Mouse (Mus musculus): ENCODE data around the gene Hist1h3d.
"Not testable (repeated sequence)": the region's sequence is repeated elsewhere in the genome, so short reads cannot be mapped to it uniquely, and the experiment has no call there.

The Hist1h3d gene

GRCm38 (mm10) chr13:23564482-23564881 lies 11.1 kb upstream of the Hist1h3d start:
- DNase-seq (ENCODE audit: low spot score in 2 of 2) = no peak

GRCm38 (mm10) chr13:23570261-23571021 lies 5.1 kb upstream of the Hist1h3d start:
- DNase-seq (ENCODE audit: low spot score in 2 of 2) = not testable (repeated sequence)

DNA sequence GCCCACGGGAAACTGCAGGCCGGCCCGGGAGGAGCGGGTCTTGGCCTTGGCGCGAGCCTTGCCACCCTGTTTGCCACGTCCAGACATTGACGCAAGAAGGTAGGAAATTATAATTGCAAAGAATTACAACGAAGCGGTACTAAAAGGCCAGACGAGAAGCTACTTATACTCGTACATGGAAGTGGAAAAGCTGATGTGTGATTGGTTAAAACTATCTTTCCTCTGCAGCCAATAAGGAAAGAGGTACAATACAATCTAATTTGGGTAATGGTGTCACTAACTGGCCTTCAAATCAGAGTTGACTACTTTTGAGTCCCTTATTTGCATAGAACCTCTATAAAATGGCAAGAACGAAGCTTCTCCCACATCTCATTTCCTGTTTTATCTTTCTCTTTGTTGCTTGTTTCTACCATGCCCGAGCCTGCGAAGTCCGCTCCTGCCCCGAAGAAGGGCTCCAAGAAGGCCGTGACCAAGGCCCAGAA lies 4.5 kb upstream of the Hist1h3d start, which contains the start of the genes Hist1h2ae and Hist1h2bg:
Hist1h2ae (minus strand) TSS at position 199 of the 482 bp plus-strand sequence.
Hist1h2bg (plus strand) TSS at position 375 of the 482 bp plus-strand sequence.
- peak; percentile 68 to 70 for DNase-seq (ENCODE audit: low spot score in 2 of 2)

- DNase-seq (ENCODE audit: low spot score in 2 of 2) = not testable (repeated sequence)
These were observed 3.9 kb upstream of the Hist1h3d start for GRCm38 (mm10) chr13:23571504-23572217.

- DNase-seq (ENCODE audit: low spot score in 2 of 2) = no peak
These were observed 3.1 kb upstream of the Hist1h3d start for GRCm38 (mm10) chr13:23572218-23573033.

DNA sequence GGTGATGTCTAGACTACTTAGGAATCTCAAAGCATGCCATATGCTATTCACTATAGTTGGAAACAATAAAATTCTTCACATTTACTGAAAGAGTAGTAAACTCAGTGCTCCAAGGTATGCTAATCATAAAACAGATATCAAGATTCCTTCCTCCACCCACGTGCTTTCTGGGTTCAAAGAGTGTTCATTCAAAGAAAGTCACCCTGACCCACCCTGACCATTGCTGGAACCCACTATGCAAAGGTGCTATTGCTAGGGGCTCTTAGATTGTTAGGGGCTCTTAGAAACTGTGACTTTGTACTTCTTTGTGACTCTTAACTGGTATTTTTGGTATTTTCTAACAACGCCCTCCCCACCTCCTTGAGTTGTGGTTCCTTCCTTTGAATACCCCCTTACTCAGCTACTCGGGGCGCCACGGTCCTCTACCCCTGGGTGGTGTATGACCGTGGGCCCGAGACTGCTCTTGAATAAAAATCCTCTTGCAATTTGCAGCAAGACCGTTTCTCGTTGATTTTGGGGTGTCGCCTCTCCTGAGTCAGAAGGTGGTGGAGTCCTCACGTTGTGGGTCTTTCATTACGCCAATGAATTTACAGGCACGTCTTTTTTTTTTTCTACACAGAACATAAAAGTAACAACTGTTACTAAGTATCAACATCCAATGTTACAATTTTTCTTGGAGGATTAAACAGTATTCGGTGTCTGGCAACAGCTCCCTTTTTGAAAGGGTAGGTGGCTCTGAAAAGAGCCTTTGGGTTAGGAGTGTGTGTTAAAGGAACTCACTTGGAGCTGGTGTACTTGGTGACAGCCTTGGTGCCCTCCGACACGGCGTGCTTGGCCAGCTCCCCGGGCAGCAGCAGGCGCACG lies 2.3 kb upstream of the Hist1h3d start:
- not testable (repeated sequence) for DNase-seq (ENCODE audit: low spot score in 2 of 2)

DNA sequence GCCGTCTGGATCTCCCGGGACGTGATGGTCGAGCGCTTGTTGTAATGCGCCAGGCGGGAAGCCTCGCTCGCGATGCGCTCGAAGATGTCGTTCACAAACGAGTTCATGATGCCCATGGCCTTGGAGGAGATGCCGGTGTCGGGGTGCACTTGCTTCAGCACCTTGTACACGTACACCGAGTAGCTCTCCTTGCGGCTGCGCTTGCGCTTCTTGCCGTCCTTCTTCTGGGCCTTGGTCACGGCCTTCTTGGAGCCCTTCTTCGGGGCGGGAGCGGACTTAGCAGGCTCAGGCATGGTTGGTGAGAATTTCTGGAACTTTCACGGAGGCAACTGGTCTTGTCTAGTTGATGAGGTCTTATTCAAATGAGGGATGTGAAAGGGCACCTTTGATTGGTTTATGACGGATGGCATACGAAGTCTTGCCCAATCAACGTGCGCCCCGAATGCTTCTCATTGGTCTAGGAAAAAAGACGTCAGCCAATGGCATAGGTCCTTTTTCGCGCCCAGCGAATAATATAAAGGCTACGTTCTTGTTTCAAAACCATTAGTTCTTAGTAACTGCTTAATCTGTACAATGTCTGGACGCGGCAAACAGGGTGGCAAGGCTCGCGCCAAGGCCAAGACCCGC lies 1.6 kb upstream of the Hist1h3d start, which contains the start of the genes Hist1h2bf and Hist1h2ad:
Hist1h2bf (minus strand) TSS at position 299 of the 627 bp plus-strand sequence.
Hist1h2ad (plus strand) TSS at position 484 of the 627 bp plus-strand sequence.
- peak; percentile 95 to 97 for DNase-seq (ENCODE audit: low spot score in 2 of 2)

GRCm38 (mm10) chr13:23574546-23575170 lies 905 bp upstream of the Hist1h3d start:
- DNase-seq (ENCODE audit: low spot score in 2 of 2) = not testable (repeated sequence)

GRCm38 (mm10) chr13:23575864-23576313 lies 326 bp downstream of the Hist1h3d start:
- not testable (repeated sequence) for DNase-seq (ENCODE audit: low spot score in 2 of 2)

DNA sequence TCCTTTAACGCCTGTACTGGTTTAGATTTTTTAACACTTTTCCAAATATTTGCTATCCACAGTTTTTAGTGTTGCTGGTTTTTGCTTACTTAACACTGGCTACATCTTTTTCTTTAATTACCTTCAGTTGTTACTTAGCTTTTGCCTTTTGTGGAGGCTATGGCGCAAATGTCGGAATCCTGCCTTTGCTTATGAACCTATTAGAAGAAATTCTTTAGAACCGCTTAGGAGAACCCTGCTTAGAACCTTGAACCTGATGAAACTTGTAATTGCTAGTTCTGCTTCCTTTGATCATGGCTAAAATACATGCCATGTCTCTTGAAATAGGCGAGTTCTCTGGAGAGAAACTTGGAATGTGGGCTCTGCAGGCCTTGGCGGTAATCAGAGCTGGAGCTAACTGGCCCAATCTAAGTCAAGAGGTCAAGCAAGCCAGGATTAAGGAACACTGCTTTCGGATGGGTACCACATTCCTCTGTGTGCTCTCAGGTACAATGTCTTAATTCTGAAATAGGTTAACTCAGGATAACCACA lies 853 bp downstream of the Hist1h3d start:
- DNase-seq (ENCODE audit: low spot score in 2 of 2) = no peak

- DNase-seq (ENCODE audit: low spot score in 2 of 2) = no peak
These were observed 1.5 kb downstream of the Hist1h3d start for GRCm38 (mm10) chr13:23576906-23577639.

GRCm38 (mm10) chr13:23577835-23578234 lies 2.3 kb downstream of the Hist1h3d start:
- DNase-seq (ENCODE audit: low spot score in 2 of 2) = no peak

DNA sequence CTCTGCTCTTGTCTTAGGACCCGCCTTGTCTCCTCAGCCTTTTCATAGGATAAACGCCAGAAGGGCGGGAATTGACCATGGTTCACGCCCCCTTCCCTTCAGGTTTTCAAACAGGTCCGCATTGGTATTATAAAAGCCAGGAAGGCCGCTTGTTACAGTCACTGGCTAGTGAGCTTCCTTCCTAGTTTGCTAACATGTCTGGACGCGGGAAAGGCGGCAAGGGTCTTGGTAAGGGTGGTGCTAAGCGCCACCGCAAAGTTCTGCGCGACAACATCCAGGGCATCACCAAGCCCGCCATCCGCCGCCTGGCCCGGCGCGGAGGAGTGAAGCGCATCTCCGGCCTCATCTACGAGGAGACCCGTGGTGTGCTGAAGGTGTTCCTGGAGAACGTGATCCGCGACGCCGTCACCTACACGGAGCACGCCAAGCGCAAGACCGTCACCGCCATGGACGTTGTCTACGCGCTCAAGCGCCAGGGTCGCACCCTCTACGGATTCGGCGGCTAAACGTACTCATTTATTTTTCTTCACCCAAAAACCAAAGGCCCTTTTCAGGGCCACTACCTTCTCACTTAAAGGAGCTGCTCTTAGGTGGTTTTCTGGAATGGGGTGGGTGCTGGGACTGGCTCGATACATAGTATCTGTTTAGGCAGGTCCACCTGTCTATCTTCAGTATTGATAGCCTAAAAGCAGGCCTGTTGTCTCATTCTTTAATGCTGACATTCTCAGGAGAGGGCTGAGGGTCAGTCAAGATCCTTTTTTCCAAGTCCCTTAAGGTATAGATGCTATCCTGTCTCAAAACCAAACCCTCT lies 6.0 kb downstream of the Hist1h3d start, which contains the start of gene Hist1h4d:
Hist1h4d (plus strand) TSS at position 191 of the 811 bp plus-strand sequence.
- peak; percentile 94 to 97 for DNase-seq (ENCODE audit: low spot score in 2 of 2)

- no peak for DNase-seq (ENCODE audit: low spot score in 2 of 2)
These were observed 6.9 kb downstream of the Hist1h3d start for GRCm38 (mm10) chr13:23582219-23583056.

DNA sequence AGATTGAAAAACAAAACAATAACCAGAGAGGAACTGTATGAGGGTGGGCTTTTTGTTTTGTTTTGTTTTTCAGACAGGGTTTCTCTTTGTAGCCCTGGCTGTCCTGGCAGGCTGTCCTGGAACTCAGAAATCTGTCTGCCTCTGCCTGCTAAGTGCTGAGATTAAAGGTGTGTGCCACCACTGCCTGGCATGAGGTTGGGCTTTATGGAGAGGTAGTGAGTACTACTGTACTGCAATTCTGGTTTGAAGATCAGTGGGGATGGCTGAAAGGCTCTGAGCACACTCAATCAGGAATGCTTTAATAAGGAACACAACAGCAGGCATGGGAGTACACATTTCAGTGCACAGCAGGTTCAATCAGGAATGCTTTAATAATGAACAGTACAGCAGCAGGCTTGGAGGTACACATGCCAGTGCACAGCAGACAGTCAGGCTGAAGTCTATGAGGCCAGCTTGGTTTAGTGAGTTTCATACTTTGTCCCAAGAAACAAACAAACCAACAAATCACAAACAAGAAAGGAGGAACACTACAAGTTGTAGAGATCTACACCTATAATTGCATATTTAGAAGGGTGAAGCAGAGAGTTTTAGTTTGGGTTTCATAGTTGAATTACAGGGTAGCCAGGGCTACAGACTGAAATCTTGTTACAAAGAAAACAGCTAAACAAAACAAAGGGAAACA lies 8.0 kb downstream of the Hist1h3d start:
- no peak for DNase-seq (ENCODE audit: low spot score in 2 of 2)

GRCm38 (mm10) chr13:23584331-23584730 lies 8.8 kb downstream of the Hist1h3d start:
- no peak for DNase-seq (ENCODE audit: low spot score in 2 of 2)

Data from right cerebral cortex, postnatal 36 days (tissue).